Mouse (Mus musculus): Measurements from ENCODE around the gene Nav1.

- TF ChIP-seq POLR2A (IDR thresholded peaks at IDR 0.05; ENCODE audit: insufficient read length, low read depth) (no peak), USF1 (IDR thresholded peaks at IDR 0.05; ENCODE audit: low read depth) (no peak)
Observed at GRCm38 (mm10) chr1:135438801-135439200, 168.3 kb downstream of the Nav1 start.
